Mouse (Mus musculus): ENCODE measurements at regions not wholly inside any gene's neighbourhood (a gene's known extent, or its start where the extent isn't known, plus 50 kb on each side); places are given as distances from the start of the nearest gene placed in this dataset.

- TF ChIP-seq RAD21 (IDR thresholded peaks at IDR 0.05; ENCODE audit: low read depth, low read length): no peak
- TF ChIP-seq ZC3H11A (IDR thresholded peaks at IDR 0.05; ENCODE audit: low read depth, low read length): no peak
- TF ChIP-seq MAZ (IDR thresholded peaks at IDR 0.05; ENCODE audit: low read depth, low read length): no peak
- TF ChIP-seq MAX (IDR thresholded peaks at IDR 0.05; ENCODE audit: low read length): no peak
- no peak for TF ChIP-seq HCFC1 (IDR thresholded peaks at IDR 0.05; ENCODE audit: low read depth, low read length)
- TF ChIP-seq MAFK (IDR thresholded peaks at IDR 0.05; ENCODE audit: insufficient replicate concordance, low read length): no peak
- TF ChIP-seq BHLHE40 (IDR thresholded peaks at IDR 0.05; ENCODE audit: low read depth, low read length): no peak
Observed at GRCm38 (mm10) chr13:111014142-111014541, 240.7 kb upstream of the Actbl2 start.

Measured in CH12.LX (cell line).